Mouse (Mus musculus): ENCODE measurements around the gene A630089N07Rik.
"Not testable (repeated sequence)": the region's sequence is repeated elsewhere in the genome, so short reads cannot be mapped to it uniquely, and the experiment has no call there.

A630089N07Rik gene

DNA sequence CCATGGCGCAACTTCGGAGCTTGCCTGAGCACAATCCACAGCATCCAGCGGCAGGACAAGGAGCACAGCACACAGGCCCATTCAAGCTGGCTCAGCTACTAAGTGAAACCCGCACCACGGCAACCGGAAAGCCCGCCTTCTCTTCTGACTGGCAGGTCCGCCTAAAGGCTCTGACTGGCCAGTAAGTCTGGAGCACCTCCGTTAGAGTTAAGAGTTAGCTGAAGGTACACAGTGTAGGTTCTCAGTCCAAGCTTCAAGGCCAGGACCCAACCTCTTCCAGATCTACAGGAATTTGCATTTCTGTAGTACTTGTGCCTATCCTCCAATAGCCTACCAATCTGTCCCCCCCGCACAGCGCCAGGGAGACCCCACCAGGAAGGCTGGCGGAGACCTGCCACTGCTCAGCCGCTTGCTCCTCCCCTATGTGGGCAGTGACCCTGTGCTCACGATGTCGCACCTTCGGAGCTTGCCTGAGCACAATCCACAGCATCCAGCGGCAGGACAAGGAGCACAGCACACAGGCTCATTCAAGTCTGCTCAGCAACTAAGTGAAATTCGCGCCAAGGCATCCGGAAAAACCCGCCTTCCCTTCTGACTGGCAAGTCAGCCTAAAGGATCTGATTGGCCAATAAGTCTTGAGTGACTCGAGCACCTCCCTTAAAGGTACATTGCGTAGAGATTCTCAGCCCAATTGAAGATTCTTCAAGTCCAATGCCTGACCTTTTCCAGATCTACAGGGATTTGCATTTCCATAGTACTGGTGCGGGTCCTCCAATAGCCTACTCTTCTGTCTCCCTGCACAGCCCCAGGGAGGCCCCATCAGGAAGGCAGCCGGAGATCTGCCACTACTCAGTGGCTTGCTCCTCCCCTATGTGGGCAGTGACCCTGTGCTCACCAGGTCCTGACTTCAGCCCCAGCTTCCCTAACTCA, at the start of gene A630089N07Rik:
Gene A630089N07Rik, minus strand, starts transcription at position 562 of the 930 bp plus-strand sequence.
- DNase-seq (ENCODE audit: low read depth, low spot score): peak; percentile 86

- peak; percentile 6 for DNase-seq (ENCODE audit: low read depth, low spot score)
Observed at GRCm38 (mm10) chr16:98107109-98107508, 24.9 kb upstream of the A630089N07Rik start.

DNA sequence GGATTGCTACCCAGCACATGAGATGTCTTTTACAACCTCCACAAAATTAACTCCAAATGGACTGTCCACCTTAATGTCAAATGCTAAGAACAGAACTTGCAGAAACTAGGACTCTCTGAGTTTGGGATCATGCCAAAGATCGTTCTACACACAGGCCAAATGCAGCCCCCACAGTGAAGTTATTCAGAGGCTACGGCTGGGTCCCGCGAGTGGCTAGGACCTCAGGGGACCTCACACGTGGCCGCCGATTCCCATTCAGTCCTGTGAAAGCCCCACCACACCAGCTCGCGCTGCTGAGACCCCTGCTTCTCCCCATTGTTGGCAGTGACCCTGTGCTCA, 731 bp downstream of the A630089N07Rik start:
- not testable (repeated sequence) for DNase-seq (ENCODE audit: low read depth, low spot score)

DNA sequence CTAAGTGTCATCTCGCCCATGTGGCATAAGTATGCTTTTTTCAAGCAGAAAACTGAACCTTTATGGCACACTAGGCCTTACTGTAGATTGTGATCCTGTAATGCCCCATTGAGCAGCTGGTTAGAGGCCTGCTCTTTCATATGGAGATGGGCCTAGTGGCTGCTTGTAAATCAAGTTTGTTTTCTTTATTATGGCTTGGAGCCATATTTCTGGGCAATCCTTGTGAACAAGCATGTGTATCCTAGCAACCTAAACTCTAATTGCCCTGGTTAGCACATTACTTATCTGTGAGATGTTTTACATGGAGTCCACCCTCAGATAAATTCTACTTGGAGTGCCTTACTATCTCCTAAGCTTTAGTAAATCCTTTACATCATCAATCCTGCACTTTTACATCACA, 1.1 kb downstream of the A630089N07Rik start:
- DNase-seq (ENCODE audit: low read depth, low spot score): not testable (repeated sequence)

DNA sequence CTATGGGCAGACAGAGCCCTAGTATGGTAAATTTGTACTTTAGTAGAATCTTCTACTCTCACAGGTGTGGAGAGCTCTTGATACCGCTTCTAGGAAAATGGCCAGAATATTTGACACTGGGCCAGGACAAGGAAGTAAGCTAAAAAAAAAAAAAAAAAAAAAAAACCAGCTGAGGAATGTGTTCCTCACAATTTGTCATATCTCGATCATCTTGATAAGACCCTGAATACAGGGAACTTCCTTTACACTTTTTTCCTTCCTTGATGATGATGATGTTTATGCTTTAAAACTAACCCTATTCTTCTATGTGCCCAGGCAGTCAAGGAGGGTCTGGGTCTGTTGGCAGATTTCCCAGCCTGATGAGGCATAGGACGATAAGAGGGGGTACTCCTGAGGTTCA, 2.9 kb downstream of the A630089N07Rik start:
- not testable (repeated sequence) for DNase-seq (ENCODE audit: low read depth, low spot score)

DNA sequence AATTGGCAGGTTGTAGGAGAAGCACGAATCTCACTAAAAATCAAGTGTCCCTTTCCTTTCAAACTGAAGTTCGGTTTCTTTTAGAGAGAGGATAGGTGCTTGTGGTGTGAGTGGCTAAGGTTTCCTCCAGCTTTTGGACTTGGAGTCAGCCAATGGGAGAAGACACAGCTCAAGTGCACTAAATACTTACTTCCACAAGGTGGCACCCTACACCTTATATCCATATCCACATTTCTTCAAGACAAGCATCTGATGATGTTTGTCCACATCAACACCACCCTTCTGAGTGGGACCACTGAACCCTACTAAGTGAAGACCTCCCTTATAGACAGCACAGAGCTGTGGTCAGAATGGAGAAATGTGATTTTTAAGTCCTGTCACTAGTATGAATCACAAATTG, 40.6 kb downstream of the A630089N07Rik start:
- DNase-seq (ENCODE audit: low read depth, low spot score): peak; percentile 67

DNA sequence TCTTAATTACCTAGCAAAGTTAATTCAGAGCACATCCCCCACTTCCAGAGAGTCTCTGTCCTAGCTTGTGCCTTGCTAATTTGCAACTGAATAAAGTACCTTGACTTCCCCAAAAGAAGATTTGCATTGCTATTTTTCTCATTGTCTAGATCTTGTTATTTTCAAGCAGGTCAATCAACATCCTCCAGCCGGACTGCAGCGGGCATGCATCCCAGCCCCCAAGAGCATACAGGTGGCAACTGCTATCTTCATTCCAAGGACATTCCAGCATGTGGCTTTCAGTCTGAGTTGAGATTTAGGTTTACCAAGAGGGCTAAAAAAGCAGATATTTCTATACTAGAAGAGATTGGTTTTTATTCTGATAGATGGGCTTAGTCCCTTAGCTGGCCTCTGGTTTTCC, 47.3 kb downstream of the A630089N07Rik start:
- not testable (repeated sequence) for DNase-seq (ENCODE audit: low read depth, low spot score)

DNA sequence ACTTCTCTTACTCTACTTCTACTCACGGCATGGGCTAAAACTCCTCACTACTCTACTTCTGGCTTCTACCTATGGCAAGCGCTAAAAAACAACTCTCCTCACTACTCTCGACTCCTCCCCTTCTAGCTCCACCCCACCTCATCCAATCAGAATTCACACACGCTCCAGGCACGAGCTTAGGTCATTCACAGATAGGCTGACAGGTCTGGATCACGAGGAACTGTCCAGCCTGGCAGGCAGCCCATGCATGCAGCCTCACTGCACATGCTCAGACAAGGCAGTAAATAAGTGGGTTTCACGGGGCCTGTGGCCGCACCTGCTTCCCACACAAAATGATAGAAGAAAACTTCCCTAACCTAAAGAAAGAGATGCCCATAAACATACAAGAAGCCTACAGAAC, 56.1 kb downstream of the A630089N07Rik start:
- DNase-seq (ENCODE audit: low read depth, low spot score): not testable (repeated sequence)

- DNase-seq (ENCODE audit: low read depth, low spot score): peak; percentile 61
Observed at GRCm38 (mm10) chr16:98022657-98023345, 59.4 kb downstream of the A630089N07Rik start.

GRCm38 (mm10) chr16:98022081-98022480, 60.2 kb downstream of the A630089N07Rik start:
- no peak for DNase-seq (ENCODE audit: low read depth, low spot score)

GRCm38 (mm10) chr16:97997383-97997731, 84.9 kb downstream of the A630089N07Rik start:
- DNase-seq (ENCODE audit: low read depth, low spot score): not testable (repeated sequence)

DNA sequence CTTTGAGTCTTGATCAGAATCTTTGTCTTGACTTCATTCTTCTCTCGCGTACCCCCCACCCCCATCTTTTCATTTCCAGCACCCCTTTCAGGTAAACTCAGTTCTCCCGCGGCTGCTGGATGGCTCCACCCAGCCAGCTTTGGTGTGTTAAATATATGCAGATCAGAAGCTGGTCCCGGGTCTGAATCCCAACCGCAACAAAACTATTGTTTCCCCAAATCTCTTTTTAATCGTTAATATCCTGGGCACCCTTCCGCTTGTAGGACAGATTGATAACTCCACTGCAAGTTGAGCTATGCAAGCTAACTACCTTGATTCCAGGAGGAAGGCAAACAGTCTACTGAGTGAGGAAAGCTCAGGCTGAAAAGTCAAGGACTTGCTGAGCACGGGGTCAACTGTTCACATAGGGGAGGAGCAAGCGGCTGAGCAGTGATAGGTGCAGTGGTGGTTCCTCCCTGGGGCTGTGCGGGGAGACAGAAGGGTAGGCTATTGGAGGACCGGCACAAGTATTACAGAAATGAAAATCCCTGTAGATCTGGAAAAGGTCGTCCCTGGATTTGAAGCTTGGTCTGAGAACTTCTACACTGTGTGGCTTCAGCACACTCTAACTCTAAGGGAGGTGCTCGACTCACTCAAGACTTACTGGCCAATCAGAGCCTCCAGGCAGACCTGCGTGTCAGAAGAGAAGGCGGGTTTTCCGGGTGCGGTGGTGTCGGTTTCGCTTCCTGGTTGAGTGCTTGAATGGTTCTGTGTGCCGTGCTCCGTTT, 85.5 kb downstream of the A630089N07Rik start, which contains the start of gene B230307C23Rik:
Gene B230307C23Rik, plus strand, starts transcription at position 700 of the 767 bp plus-strand sequence.
- peak; percentile 93 for DNase-seq (ENCODE audit: low read depth, low spot score)

- no peak for DNase-seq (ENCODE audit: low read depth, low spot score)
Observed at GRCm38 (mm10) chr16:97995849-97996615, 86.2 kb downstream of the A630089N07Rik start.

DNA sequence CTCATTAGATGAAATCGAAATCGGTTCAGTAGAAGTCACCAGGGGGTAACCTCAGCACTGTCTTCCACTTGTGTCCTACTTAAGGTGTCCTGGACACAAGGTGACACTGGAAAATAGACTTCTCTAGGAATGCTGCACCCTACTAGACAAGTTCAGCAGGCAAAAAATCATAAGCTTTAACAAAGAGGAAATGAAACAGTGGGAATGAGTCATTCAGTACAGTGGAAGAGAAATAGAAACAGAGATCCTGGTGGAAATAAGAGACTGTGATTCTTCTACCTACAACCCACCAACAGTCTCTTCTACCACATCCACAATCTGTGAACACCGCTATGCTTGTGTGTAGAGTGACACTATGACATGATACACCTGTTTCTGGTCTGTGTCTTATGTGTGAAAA, 89.8 kb downstream of the A630089N07Rik start:
- not testable (repeated sequence) for DNase-seq (ENCODE audit: low read depth, low spot score)

- DNase-seq (ENCODE audit: low read depth, low spot score): peak; percentile 20
Observed at GRCm38 (mm10) chr16:97991517-97991916, 90.7 kb downstream of the A630089N07Rik start.

DNA sequence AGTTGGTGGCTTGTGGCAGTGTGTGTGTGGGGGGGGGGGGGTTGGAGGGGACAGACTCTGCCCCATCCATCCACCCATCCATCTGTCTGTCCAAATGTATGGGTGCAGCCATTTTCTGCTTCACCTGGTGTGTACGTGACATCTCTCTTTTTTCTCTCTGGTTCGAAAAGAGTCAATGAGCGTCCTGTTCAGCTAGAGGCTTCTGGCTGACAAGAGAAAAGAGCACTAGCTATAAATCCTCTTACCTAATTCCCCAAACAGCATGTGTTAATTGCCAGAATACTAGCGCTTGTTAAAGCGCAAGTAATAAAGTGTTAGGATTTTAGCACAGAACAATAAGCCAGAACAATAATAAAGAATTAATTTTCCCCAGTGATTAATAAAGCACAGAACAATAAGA, 97.7 kb downstream of the A630089N07Rik start:
- no peak for DNase-seq (ENCODE audit: low read depth, low spot score)

DNA sequence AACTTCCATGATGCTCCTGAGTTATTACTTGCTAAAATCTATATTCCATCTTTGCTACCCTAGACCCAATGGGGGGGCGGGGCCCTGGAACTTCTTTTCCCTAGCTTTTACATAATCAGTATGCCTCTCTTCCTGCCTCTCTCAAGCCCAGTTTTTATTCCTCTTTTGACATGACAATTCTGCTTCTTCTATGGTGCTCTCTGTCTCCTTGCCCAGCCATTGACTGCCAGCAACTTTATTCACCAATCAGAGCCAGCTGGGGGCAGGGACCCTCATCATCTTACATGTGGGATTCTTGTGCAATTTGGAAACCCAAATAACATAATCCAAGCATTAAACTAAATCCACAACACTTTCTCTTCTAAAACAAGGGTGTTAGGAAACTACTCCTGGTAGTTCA, 100.9 kb downstream of the A630089N07Rik start:
- no peak for DNase-seq (ENCODE audit: low read depth, low spot score)

GRCm38 (mm10) chr16:97977722-97978121, 104.5 kb downstream of the A630089N07Rik start:
- no peak for DNase-seq (ENCODE audit: low read depth, low spot score)

DNA sequence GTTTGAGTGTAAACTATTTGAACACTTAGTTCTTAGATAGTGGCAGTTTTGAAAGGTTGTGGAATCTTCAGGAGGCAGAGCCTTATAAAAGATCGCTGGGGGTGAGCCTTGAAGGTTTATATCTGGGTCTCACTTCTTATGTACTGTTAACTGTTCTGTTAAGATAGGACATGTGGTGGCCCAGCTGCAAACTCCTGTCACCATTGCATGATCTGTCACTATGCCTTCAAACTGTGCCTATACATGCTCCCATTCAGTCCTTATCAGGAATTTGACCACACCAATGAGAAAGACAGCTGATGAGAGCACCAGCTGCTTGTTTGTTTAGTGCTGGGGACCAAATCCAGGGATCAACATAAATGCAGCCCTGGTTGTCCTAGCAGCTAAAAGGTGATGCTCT, 105.0 kb downstream of the A630089N07Rik start:
- DNase-seq (ENCODE audit: low read depth, low spot score): no peak

- DNase-seq (ENCODE audit: low read depth, low spot score): peak; percentile 43
Observed at GRCm38 (mm10) chr16:97963956-97964540, 118.2 kb downstream of the A630089N07Rik start.

All from CD4-positive, CD25-positive, alpha-beta regulatory T cell, adult 2 months (primary cell).